ENCODE assay signal across 8 mouse cellular contexts in the genomic region with DNA sequence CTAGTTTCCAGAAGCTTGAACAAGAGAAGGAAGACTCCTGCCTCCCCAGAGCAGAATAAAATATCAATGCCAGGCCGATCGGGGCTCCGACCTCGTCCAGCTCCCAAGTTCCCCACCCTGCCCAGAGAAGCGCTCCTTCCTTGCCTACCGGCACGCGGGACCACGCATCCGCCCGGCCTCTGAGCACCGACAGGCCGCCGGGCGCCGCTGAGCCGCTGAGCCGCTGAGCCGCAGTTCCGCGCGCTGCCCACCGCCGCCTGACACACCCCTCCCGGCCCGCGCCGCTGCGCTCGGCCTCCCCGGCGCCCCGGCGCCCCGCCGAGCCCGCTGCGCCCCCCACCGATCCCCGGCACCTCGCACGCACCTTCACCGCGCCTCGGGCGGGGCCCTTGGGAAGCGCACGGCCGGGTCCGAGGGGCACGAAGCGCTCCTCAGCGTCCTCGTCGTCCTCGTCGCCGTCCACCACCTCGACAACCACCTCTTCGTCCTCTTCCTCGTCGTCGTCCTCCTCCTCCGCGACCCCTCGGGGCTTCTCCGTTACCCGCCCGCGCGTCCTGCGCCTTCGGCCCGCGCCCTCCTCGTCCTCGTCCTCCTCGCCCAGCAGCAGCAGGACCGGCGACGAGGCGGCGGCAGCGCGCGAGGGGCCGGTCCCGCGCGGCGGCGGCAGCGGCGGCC. TPM values are rescaled to one million over a fixed set of nuclear protein-coding genes. Genes with fewer than 3 reads are reported as not detected.
DNase-seq lines count a peak whose midpoint lies in the region; TF ChIP-seq lines count a peak whose summit lies in the region.

No protein-coding gene starts in this region.

- no peaks in the 10 kb centered on the region for H3K4me1 ChIP-seq in bone marrow, adult 2 months (ENCODE audit: control insufficient read depth, insufficient read depth, low read length)
- H3K4me1 ChIP-seq in forebrain, embryonic 10.5 days = peaks cover 46% of the 10 kb centered on the region

- intact Hi-C loops in heart, postnatal 14 days (cut with DNase I) = loop anchor here (5.0 kb wide), 1 partner anchor 207 kb away; no protein-coding TSS in a partner anchor

- 2% methylated on average over 90 of the region's 94 CpGs for WGBS in bone marrow, adult 2 months
- under 1% methylated on average over 90 of the region's 94 CpGs for WGBS in forebrain, embryonic 10.5 days

- TF ChIP-seq CTCF in C2C12 (IDR thresholded peaks at IDR 0.05; ENCODE audit: control insufficient read depth, insufficient read depth, insufficient read length) = no peak
- TF ChIP-seq CTCF in bone marrow, adult 2 months (IDR thresholded peaks at IDR 0.05; ENCODE audit: control insufficient read depth, insufficient read depth, low read length) = no peak
- TF ChIP-seq CTCF in layer of hippocampus, adult 2 months (conservative IDR thresholded peaks at IDR 0.05) = no peak

- H3K4me3 ChIP-seq in C2C12 (ENCODE audit: insufficient read depth, poor library complexity, severe bottlenecking) = peak overlapping the region; percentile 28
- peak overlapping the region; percentile 83 for H3K4me3 ChIP-seq in bone marrow, adult 2 months (replicated peaks; ENCODE audit: control insufficient read depth, low read depth, low read length)
- peak overlapping the region; percentile 88 for H3K4me3 ChIP-seq in forebrain, embryonic 10.5 days
- H3K4me3 ChIP-seq in layer of hippocampus, adult 2 months = peak overlapping the region; percentile 85

- DNase-seq in forebrain, embryonic 10.5 days (ENCODE audit: extremely low spot score, low spot score) = peak; percentile 65
- peak; percentile 54 to 64 for DNase-seq in heart, postnatal 14 days
- peak in 1 of 2 experiments; percentile 34 for DNase-seq in layer of hippocampus, adult 2 months (ENCODE audit: low spot score in 2 of 2)
- DNase-seq in lung, postnatal 14 days = peak; percentile 52
- peak; percentile 70 for DNase-seq in retina, embryonic 14.5 days (ENCODE audit: low spot score)
- peak; percentile 76 for DNase-seq in thymus, postnatal 4 days

- H3K27ac ChIP-seq in bone marrow, adult 2 months (ENCODE audit: control insufficient read depth, insufficient read depth, low read depth, low read length, poor library complexity) = peak overlapping the region; percentile 59
- peak overlapping the region; percentile 92 for H3K27ac ChIP-seq in forebrain, embryonic 10.5 days
- H3K27ac ChIP-seq in layer of hippocampus, adult 2 months = peak overlapping the region; percentile 85

- H3K36me3 ChIP-seq in C2C12 (ENCODE audit: control insufficient read depth, insufficient read depth) = no peaks in the 10 kb centered on the region
- no peaks in the 10 kb centered on the region for H3K36me3 ChIP-seq in forebrain, embryonic 10.5 days (replicated peaks)

- peak overlapping the region; percentile 91 for H3ac ChIP-seq in C2C12 (ENCODE audit: control insufficient read depth, insufficient read length, low read depth)

- no peaks in the 10 kb centered on the region for H3K79me2 ChIP-seq in C2C12 (ENCODE audit: control insufficient read depth, insufficient read depth)

- no peaks in the 10 kb centered on the region for H3K79me3 ChIP-seq in C2C12 (ENCODE audit: low read depth)

- TF ChIP-seq POLR2A in bone marrow, adult 2 months (IDR thresholded peaks at IDR 0.05; ENCODE audit: borderline replicate concordance, control insufficient read depth, low read depth, low read length) = no peak

- no peaks in the 10 kb centered on the region for H3K9me3 ChIP-seq in forebrain, embryonic 10.5 days

- no peaks in the 10 kb centered on the region for H3K27me3 ChIP-seq in C2C12 (ENCODE audit: control insufficient read depth, insufficient read depth, insufficient read length)
- H3K27me3 ChIP-seq in forebrain, embryonic 10.5 days (ENCODE audit: poor library complexity, severe bottlenecking) = peaks cover 20% of the 10 kb centered on the region; the same call in 1 of the 2 replicates

TF ChIP-seq in C2C12, 6 proteins besides CTCF, POLR2A, EP300 and RAD21:
- TF ChIP-seq CEBPB (IDR thresholded peaks at IDR 0.05; ENCODE audit: low read depth) (no peak), MAX (IDR thresholded peaks at IDR 0.05) (no peak), USF1 (IDR thresholded peaks at IDR 0.05; ENCODE audit: low read depth) (no peak), FOSL1 (IDR thresholded peaks at IDR 0.05; ENCODE audit: insufficient read depth, low read length, poor library complexity, severe bottlenecking) (no peak), MYOD1 (IDR thresholded peaks at IDR 0.05; ENCODE audit: control insufficient read depth, insufficient read length, low read depth) (no peak), MYOG (IDR thresholded peaks at IDR 0.05; ENCODE audit: control insufficient read depth, extremely low read depth, insufficient read length) (no peak)

RNA-seq across cellular contexts. Expression of a gene that starts 0.8 kb away (rescaled TPM):
- polyA plus RNA-seq in C2C12 (2012; fragmentation: generic; extraction: Trizol) = 1.7 TPM
- polyA plus RNA-seq in bone marrow, adult 2 months (2011; ENCODE audit: insufficient read depth, insufficient read length, low replicate concordance, missing spikeins) = 1.2 and 2.1 TPM in 2 replicates
- 5.6 and 6.6 TPM in 2 replicates for polyA plus RNA-seq in forebrain, embryonic 10.5 days (2016; fragmentation: Nextera tagmentation; extraction: Ambion mirVana)
- 10 to 100 TPM; 17.5 to 18.0 TPM for total RNA-seq in heart, postnatal 14 days (2021)
- 10 to 100 TPM; 30.6 to 34.3 TPM for total RNA-seq in layer of hippocampus, adult 2 months (2021)

Comparison
In these comparisons a context has a peak if more than half of its experiments do, and no peak if none do; other contexts are left out.
1. H3K4me3 ChIP-seq: peak in every context shown above with its lines; median percentile 88 in forebrain, embryonic 10.5 days; 85 in layer of hippocampus, adult 2 months; 83 in bone marrow, adult 2 months; 28 in C2C12.